Mouse (Mus musculus) lung, postnatal 0 days (tissue): ENCODE results near the gene Dtymk.

Source experiments
- CTCF ChIP-seq: IDR thresholded peaks from 2 replicates; pipeline ENCODE4 v1.5.1; 2016; ENCODE audit warnings: antibody characterized with exemption, mild to moderate bottlenecking
- EP300 ChIP-seq: IDR thresholded peaks from 2 replicates; pipeline ENCODE4 v1.6.1; 2016; ENCODE audit warnings: antibody characterized with exemption, mild to moderate bottlenecking, control low read depth

DNA sequence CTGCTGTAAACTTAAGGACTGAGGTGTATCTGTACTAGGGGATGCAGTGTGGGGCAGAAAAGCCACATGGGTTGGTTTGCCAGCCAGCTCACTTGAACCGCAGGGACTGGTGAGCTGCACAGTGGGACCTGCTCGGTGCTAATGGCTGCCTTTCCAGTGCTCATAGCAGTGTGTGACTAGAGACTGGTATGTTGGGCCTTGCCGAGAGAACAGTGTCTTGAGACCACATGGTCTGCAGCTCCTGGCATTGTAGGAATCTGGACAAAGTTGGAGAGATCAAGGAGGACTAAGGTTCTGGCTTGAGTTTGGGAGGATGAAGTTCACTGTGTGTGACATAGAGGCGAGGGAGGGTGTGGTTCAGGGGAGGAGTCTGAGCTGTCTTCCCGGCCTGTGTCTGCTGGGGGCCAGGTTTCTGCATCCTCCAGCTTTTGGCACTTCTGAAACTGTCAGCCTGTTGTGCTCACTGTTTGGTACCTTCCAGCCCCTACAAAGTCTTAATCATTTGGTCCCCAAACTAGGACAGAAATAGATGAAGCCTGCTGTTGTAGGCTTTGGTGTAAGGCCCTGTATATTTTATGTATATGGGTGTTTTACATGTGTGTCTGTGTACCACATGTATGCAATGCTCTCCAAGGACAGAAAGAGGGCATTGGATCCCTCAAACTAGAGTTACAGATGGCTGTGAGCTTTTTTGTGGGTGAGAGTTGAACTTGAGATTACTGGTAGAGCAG lies 3.7 kb upstream of the Dtymk start:
- no peak for TF ChIP-seq CTCF
- TF ChIP-seq EP300, result no peak
